Mouse (Mus musculus) stomach, embryonic 15.5 days (tissue): Measurements from ENCODE around the gene Ctnna3. TPM values are rescaled to one million over a fixed set of nuclear protein-coding genes. Genes with fewer than 3 reads are reported as not detected.
"Not testable (repeated sequence)": the region's sequence is repeated elsewhere in the genome, so short reads cannot be mapped to it uniquely, and the experiment has no call there.

Source experiments
- ATAC-seq: fragments of 200-750 bp; cut with Nextera tagmentation; 2 replicates; pipeline ENCODE4 v1.8.0; 2017; ENCODE audit warnings: low read depth, moderate number of reproducible peaks, moderate TSS enrichment; ENCODE audit not compliant: insufficient read depth, low FRiP score
- H3K27ac ChIP-seq: fragments of 300-500 bp; sonication (generic); 2 replicates; pipeline ENCODE4 v1.5.1; 2015; ENCODE audit warnings: mild to moderate bottlenecking, inconsistent platforms
- H3K27me3 ChIP-seq: fragments of 300-500 bp; sonication (generic); replicated peaks from 2 replicates; pipeline ENCODE4 v1.6.1; 2015; ENCODE audit warnings: inconsistent platforms
- H3K36me3 ChIP-seq: fragments of 300-500 bp; sonication (generic); 2 replicates; pipeline ENCODE4 v1.6.1; 2015; ENCODE audit warnings: inconsistent platforms
- H3K4me1 ChIP-seq: fragments of 300-500 bp; sonication (generic); 2 replicates; pipeline ENCODE4 v1.6.1; 2015; ENCODE audit warnings: inconsistent platforms
- H3K4me2 ChIP-seq: fragments of 300-500 bp; sonication (generic); 2 replicates; pipeline ENCODE4 v1.6.1; 2015; ENCODE audit warnings: mild to moderate bottlenecking, inconsistent platforms
- H3K4me3 ChIP-seq: fragments of 300-500 bp; sonication (generic); replicated peaks from 2 replicates; pipeline ENCODE4 v1.5.1; 2015; ENCODE audit warnings: inconsistent platforms
- H3K9ac ChIP-seq: fragments of 300-500 bp; sonication (generic); 2 replicates; pipeline ENCODE4 v1.6.1; 2015; ENCODE audit warnings: inconsistent platforms
- H3K9me3 ChIP-seq: fragments of 300-500 bp; sonication (generic); 2 replicates; pipeline ENCODE4 v1.6.1; 2016; ENCODE audit warnings: inconsistent platforms
- WGBS: fragments of 180-500 bp; shearing (Covaris S2); methylation state at CpG from one replicate; pipeline ENCODE4 v1.1.7; 2015; 5-methylcytosine and 5-hydroxymethylcytosine counted together
- polyA plus RNA-seq: library from polyadenylated mRNA; unstranded; fragments of >200 nt; fragmentation: Nextera tagmentation; extraction: Ambion mirVana; gene quantifications from 2 replicates; pipeline ENCODE4 v1.2.1, GENCODE M21; 2015

Gene Ctnna3
- 0.54 and 0.58 TPM in 2 replicates for polyA plus RNA-seq

DNA sequence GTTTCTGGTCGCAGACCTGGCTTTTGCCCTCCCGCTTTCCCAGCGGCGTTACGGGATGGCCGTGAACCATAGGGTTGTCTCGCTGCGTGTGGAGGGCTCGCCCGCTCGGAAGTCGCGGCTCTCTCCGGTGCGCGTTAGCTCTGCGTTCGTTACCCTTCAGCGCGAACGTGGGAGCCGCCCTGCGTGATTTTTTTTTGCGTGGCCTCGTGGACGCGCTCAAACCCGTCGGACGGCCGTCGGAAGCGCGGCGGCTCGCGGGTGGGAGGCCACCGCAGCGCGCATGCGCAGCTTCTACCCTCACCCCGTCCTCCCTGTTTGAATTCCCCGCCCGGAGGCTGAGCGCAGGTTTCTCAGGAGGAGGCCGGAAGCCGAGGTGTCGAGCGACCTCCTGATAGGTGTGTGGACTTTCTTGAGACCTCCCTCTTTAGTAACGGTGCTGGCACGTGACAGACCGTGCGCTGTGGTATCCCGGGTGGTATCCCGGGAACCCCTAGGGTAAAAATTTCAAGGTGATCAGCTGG is at the start of gene Ctnna3:
Ctnna3 (plus strand) TSS at position 314 of the 521 bp plus-strand sequence.
- Histone ChIP-seq H3K27me3 (no peaks in the 10 kb centered on the region), H3K9me3 (no peaks in the 10 kb centered on the region), H3K36me3 (no peaks in the 10 kb centered on the region), H3K4me3 (peak within 1 kb of the TSS; percentile 85), H3K9ac (peak within 1 kb of the TSS; percentile 57), H3K27ac (peak within 1 kb of the TSS; percentile 88), H3K4me1 (no peaks in the 10 kb centered on the region), H3K4me2 (peak within 1 kb of the TSS; percentile 83)
- peak; percentile 94 for ATAC-seq
- WGBS: under 1% methylated on average over 55 of the region's 55 CpGs

- Histone ChIP-seq H3K27ac (0 out of 2 replicates have a peak within 1 kb of the TSS, but pooled peaks have one; percentile 26), H3K27me3 (no peaks in the 10 kb centered on the region; the same call in 1 of the 2 replicates), H3K4me1 (no peaks in the 10 kb centered on the region), H3K4me3 (peak within 1 kb of the TSS; percentile 62), H3K4me2 (peak within 1 kb of the TSS; percentile 87), H3K9me3 (no peaks in the 10 kb centered on the region), H3K36me3 (no peaks in the 10 kb centered on the region), H3K9ac (peak within 1 kb of the TSS; percentile 44; the same call in 1 of the 2 replicates)
- 5% methylated on average over 24 of the region's 24 CpGs for WGBS
- ATAC-seq: no peak
These were observed 48.2 kb upstream of the Ctnna3 start, which contains the start of gene Sirt1 for GRCm38 (mm10) chr10:63381498-63382280. Sirt1 (minus strand) TSS chr10:63381704.

DNA sequence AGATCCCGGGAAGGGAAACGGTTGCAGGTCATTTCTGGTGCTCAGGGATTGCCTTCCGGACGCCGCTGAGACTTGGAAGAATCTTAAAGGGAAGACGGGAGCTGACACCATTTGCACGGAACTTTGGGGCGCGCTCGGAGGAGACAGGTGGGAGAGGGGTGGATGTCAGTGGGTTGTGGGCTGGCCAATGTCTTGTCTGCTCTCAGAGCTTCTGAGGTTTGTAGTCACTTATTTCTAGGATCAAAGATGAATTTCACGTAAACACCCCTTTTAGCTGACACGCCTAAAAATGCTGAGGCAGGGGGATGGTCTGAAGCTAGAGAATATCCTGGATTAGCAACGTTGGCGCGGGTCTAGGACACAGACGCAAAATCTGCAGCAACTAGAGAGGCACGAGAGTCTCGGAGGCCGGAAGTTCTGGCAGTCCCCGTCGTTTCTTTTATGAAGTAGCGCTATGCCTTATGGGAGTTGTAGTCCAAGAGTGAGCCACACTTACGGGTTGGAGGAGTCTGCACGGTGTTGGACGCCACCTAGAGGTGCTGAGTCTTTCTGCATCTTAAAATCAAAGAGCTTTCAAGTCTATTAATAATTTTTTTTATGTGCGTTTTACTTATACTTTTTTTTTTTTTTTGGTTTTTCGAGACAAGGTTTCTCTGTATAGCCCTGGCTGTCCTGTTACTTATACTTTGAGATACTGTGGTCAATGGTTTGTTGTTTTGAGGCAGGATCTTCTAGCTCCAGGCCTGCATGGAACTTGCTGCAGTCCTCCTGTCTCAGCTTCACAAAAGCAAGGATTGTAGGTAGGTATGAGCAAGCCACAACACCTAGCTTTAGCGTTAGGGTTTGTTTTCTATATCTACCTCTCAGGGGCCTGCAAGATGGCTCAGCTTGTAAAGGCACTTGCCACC is 47.3 kb upstream of the Ctnna3 start, which contains the start of gene Dnajc12:
Dnajc12 (plus strand) TSS at position 72 of the 908 bp plus-strand sequence.
- WGBS: under 1% methylated on average over 28 of the region's 28 CpGs
- Histone ChIP-seq H3K4me1 (no peaks in the 10 kb centered on the region), H3K27ac (0 out of 2 replicates have a peak within 1 kb of the TSS, but pooled peaks have one; percentile 26), H3K9ac (peak within 1 kb of the TSS; percentile 44; the same call in 1 of the 2 replicates), H3K9me3 (no peaks in the 10 kb centered on the region), H3K4me2 (peak within 1 kb of the TSS; percentile 87), H3K36me3 (no peaks in the 10 kb centered on the region), H3K27me3 (no peaks in the 10 kb centered on the region; the same call in 1 of the 2 replicates), H3K4me3 (peak within 1 kb of the TSS; percentile 62)
- ATAC-seq: peak; percentile 92

- ATAC-seq, H3K9me3 ChIP-seq, H3K27ac ChIP-seq, H3K9ac ChIP-seq, H3K27me3 ChIP-seq, H3K4me1 ChIP-seq, H3K36me3 ChIP-seq: not testable (repeated sequence)
- WGBS: 25% methylated on average over 5 of the region's 5 CpGs
- H3K4me2 ChIP-seq: peak overlapping the region; percentile 68
- peak overlapping the region; percentile 55 for H3K4me3 ChIP-seq
These were observed 44.0 kb upstream of the Ctnna3 start for GRCm38 (mm10) chr10:63385897-63386296.

DNA sequence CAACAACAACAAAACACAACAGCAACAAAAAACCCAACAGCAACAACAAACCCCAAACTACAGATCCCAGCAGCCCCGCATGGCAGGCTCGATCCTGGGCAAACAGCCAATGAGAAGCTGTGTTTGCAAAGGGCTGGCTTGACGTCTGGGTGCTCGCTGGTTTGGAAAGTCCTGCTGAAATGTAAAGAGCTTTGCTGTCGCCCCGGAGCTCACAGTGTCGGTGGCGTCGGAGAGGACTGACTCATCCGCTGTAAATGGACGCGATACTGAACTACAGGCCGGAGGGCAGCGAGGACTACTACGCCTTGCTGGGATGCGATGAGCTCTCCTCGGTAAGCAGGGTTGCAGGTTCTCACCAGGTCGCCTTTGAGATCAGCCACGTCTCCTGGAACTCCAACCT is 43.5 kb upstream of the Ctnna3 start:
- Histone ChIP-seq H3K4me2 (peak overlapping the region; percentile 68), H3K36me3 (no peaks in the 10 kb centered on the region), H3K4me1 (no peaks in the 10 kb centered on the region), H3K4me3 (peak overlapping the region; percentile 55), H3K27me3 (no peaks in the 10 kb centered on the region; the same call in 1 of the 2 replicates), H3K27ac (peak overlapping the region; percentile 61; the same call in 1 of the 2 replicates), H3K9ac (peak overlapping the region; percentile 26; the same call in 1 of the 2 replicates), H3K9me3 (no peaks in the 10 kb centered on the region)
- peak; percentile 78 for ATAC-seq
- under 1% methylated on average over 19 of the region's 19 CpGs for WGBS

DNA sequence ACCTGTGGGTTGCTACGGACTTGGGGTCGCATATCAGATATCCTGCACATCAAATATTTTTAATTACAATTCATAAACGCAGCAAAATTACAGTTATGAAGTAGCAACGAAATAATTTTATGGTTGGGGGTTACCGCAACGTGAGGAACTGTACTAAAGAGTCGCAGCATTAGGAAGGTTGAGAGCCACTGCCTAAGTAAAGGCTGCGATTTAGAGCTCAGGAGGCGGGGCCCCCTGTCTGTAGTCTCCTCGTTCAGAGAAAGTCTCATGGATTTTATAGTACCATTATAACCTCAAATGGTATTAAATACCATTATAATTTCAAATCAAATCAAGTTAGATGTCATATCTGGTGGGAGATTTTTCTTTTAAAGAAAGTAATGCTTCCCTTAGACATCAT is 42.9 kb upstream of the Ctnna3 start:
- Histone ChIP-seq H3K4me1 (no peaks in the 10 kb centered on the region), H3K27ac (peak overlapping the region; percentile 61; the same call in 1 of the 2 replicates), H3K4me2 (peak overlapping the region; percentile 68), H3K36me3 (no peaks in the 10 kb centered on the region), H3K4me3 (peak overlapping the region; percentile 55), H3K9ac (0 out of 2 replicates have a peak overlapping the region, but pooled peaks have one; percentile 26), H3K9me3 (no peaks in the 10 kb centered on the region), H3K27me3 (no peaks in the 10 kb centered on the region)
- no peak for ATAC-seq
- WGBS: 2% methylated on average over 10 of the region's 10 CpGs

GRCm38 (mm10) chr10:63388948-63389347 is 41.0 kb upstream of the Ctnna3 start:
- Histone ChIP-seq H3K27me3 (no peaks in the 10 kb centered on the region), H3K9me3 (no peaks in the 10 kb centered on the region), H3K4me1 (no peaks in the 10 kb centered on the region), H3K4me2 (no peak overlapping the region), H3K4me3 (no peak overlapping the region), H3K36me3 (no peaks in the 10 kb centered on the region), H3K27ac (no peak overlapping the region), H3K9ac (no peak overlapping the region)
- no peak for ATAC-seq
- WGBS: 66% methylated on average over 4 of the region's 4 CpGs

- ATAC-seq: no peak
- no peak overlapping the region for H3K9ac ChIP-seq
- H3K36me3 ChIP-seq: no peaks in the 10 kb centered on the region
- no peak overlapping the region for H3K4me2 ChIP-seq
- H3K9me3 ChIP-seq: no peaks in the 10 kb centered on the region
- no peak overlapping the region for H3K4me3 ChIP-seq
- no peaks in the 10 kb centered on the region for H3K4me1 ChIP-seq
- H3K27ac ChIP-seq: no peak overlapping the region
- no peaks in the 10 kb centered on the region for H3K27me3 ChIP-seq
- WGBS: 86% methylated on average over 10 of the region's 10 CpGs
These were observed 32.9 kb upstream of the Ctnna3 start for GRCm38 (mm10) chr10:63396963-63397362.

DNA sequence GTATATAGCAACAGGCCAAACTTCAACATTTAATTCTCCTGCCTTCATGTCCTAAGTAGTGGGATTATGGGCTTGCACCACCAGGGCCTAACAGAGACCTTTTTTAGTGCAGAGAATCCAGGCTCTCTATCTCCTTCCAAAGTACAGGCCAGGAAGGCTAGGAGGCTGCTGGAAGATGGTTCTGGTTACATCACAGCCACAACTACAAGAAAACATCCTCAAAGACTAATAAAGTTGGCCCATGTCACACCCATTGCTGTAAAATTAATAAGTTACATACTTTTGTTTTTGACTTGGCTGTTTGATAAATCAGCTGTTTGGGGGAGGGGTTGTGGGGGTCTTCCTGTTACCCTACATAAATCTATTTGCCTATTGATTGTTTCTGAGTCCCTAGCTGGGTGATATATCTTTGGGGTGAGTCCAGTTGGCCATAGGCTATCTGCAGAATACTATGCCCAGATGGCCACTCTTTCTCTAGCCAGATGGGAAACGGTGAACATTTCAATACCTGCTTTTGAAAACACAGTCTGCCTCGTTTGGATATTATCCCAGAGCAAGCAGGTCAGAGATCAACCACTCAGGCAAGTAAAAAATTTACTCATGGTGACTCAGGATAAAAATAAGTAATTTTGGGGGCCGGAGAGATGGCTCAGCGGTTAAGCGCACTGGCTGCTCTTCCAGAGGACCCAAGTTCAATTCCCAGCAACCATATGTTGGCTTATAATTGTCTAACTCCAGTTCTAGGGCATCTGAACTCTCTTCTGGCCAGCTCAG is 27.0 kb upstream of the Ctnna3 start:
- Histone ChIP-seq H3K36me3 (no peaks in the 10 kb centered on the region), H3K4me3 (no peak overlapping the region), H3K9me3 (no peaks in the 10 kb centered on the region), H3K4me1 (no peaks in the 10 kb centered on the region), H3K27me3 (no peaks in the 10 kb centered on the region), H3K27ac (no peak overlapping the region), H3K9ac (no peak overlapping the region), H3K4me2 (no peak overlapping the region)
- ATAC-seq: no peak
- 74% methylated on average over 5 of the region's 5 CpGs for WGBS

DNA sequence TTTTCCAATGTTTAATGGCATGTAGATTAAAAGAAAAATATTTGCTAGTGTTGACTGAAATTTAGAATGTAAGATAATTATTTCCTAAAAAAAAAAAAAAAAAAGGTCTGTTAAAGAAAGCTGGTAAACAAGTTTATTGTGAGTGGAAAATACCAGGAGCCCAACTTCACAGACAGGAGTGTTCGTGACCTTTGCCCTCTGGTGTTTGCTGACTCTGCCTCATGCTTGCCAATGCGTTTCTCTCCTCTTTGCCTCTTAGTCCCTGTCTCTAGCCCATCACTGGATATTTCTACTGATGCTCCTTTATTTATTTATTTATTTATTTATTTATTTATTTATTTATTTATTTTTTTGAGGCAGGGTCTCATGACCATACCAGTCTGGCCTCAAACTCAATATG is 26.3 kb upstream of the Ctnna3 start:
- Histone ChIP-seq H3K36me3 (no peaks in the 10 kb centered on the region), H3K9ac (no peak overlapping the region), H3K9me3 (no peaks in the 10 kb centered on the region), H3K4me3 (no peak overlapping the region), H3K4me1 (no peaks in the 10 kb centered on the region), H3K27ac (no peak overlapping the region), H3K27me3 (no peaks in the 10 kb centered on the region), H3K4me2 (no peak overlapping the region)
- ATAC-seq: peak; percentile 27; the same call in 1 of the 2 replicates
- WGBS: 65% methylated on average over 2 of the region's 2 CpGs
